Mouse (Mus musculus): ENCODE results near the gene Itsn1.

DNA sequence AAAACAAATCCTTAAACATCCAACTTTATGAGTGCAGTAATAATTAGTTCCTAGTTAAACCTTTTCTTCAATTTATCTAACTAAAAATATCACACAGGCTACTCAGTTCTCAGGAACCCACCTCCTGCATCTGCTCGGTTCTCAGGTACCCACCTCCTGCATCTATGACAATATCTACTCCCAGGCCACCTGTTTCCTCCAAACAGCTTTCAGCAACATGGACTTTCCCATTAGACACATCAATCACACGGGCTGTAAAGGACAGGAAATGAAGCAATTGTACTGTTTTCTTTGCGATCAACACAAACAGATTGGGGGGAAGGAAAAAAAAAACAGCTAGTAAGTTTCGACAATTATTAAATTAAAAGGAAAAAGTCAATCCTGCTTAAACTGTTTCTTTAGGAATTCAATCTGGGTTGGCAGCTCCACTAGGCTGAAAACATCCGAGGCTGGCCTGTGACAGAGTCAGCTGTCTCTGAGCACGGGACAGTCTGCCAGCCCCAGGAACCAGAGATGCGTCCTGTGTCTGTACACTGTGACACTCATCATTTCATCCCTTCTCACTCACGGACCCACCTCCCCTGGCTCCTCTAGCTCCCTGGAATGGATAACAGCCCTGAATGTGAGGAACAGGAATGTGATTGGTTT, 33.8 kb upstream of the Itsn1 start:
- TF ChIP-seq GATA1 (IDR thresholded peaks at IDR 0.05; ENCODE audit: borderline replicate concordance, low read length), result no peak
- TF ChIP-seq FLI1 (IDR thresholded peaks at IDR 0.05; ENCODE audit: low read length), result no peak

All from megakaryocyte, embryonic 14.5 days (primary cell).